Mouse (Mus musculus): ENCODE data around the gene Usp35. TPM values are rescaled to one million over a fixed set of nuclear protein-coding genes. Genes with fewer than 3 reads are reported as not detected.

Gene Usp35
- polyA plus RNA-seq, 1 experiment, result 14.6 TPM

DNA sequence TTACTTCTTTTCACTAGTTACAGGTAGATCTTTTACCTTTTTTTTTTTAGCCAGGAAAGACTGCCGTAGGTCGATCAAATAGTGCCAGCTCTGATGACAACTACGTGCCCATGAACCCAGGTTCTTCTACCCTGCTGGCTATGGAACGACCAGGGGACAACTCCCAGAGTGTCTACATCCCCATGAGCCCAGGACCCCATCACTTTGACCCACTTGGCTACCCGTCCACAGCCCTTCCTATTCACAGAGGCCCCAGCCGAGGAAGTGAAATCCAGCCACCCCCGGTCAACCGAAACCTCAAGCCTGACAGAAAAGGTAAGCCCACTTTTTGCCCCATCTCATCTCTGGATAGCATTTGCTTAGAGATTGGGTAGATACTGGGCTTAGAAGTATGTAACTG, 30.5 kb downstream of the Usp35 start:
- Histone ChIP-seq H3K27ac (ENCODE audit: insufficient read depth, low read depth, low read length) (no peak overlapping the region), H3K27me3 (ENCODE audit: control insufficient read depth, insufficient read depth, low read length) (no peaks in the 10 kb centered on the region), H3K36me3 (ENCODE audit: control insufficient read depth, insufficient read depth, low read length) (peaks cover 35% of the 10 kb centered on the region), H3K4me1 (ENCODE audit: control insufficient read depth, insufficient read depth, insufficient read length, low read length) (peaks cover 10% of the 10 kb centered on the region; the same call in 1 of the 2 replicates), H3K4me3 (ENCODE audit: low read depth, low read length) (no peak overlapping the region)
- no peak for TF ChIP-seq POLR2A (IDR thresholded peaks at IDR 0.05; ENCODE audit: low read depth, low read length)
- TF ChIP-seq CTCF (IDR thresholded peaks at IDR 0.05; ENCODE audit: extremely low read depth, insufficient read length, insufficient replicate concordance, low read depth, low read length), result no peak
- WGBS, result 88% methylated on average over 8 of the region's 8 CpGs

DNA sequence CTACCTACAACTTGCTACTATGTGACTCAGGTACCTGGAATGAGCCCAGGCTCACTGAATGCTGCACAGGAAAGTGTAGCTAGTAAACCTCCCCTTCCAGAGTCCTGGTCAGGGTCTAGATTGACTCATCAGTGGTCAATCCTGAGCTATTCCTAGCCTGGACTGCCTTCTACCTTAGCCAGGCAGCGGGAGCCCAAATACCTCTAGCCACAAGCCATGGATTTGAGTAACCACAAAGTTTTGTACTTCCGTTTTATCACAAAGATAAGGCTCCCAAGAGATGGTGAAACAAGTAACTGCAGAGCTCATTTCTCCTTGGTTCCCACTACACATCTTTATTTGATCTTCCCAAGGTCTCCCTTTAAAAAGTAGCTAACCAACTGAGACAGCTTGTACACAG, 30.9 kb downstream of the Usp35 start:
- no peak overlapping the region for H3K27ac ChIP-seq (ENCODE audit: insufficient read depth, low read depth, low read length)
- peaks cover 8% of the 10 kb centered on the region; the same call in 1 of the 2 replicates for H3K4me1 ChIP-seq (ENCODE audit: control insufficient read depth, insufficient read depth, insufficient read length, low read length)
- no peaks in the 10 kb centered on the region for H3K27me3 ChIP-seq (ENCODE audit: control insufficient read depth, insufficient read depth, low read length)
- TF ChIP-seq POLR2A (IDR thresholded peaks at IDR 0.05; ENCODE audit: low read depth, low read length), result no peak
- TF ChIP-seq CTCF (IDR thresholded peaks at IDR 0.05; ENCODE audit: extremely low read depth, insufficient read length, insufficient replicate concordance, low read depth, low read length), result no peak
- 88% methylated on average over 2 of the region's 2 CpGs for WGBS
- H3K36me3 ChIP-seq (ENCODE audit: control insufficient read depth, insufficient read depth, low read length), result peaks cover 35% of the 10 kb centered on the region
- no peak overlapping the region for H3K4me3 ChIP-seq (ENCODE audit: low read depth, low read length)

DNA sequence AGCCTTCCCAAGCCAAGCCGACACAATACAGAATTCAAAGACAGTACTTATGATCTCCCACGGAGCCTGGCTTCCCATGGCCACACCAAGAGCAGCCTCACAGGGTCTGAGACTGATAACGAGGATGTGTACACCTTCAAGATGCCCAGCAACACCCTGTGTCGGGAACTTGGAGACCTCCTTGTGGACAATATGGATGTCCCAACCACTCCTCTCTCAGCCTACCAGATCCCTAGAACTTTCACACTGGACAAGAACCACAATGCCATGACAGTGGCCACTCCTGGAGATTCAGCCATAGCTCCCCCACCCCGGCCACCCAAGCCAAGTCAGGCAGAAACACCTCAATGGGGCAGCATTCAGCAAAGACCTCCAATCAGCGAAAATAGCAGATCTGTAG, 32.9 kb downstream of the Usp35 start:
- Histone ChIP-seq H3K4me3 (ENCODE audit: low read depth, low read length) (no peak overlapping the region), H3K36me3 (ENCODE audit: control insufficient read depth, insufficient read depth, low read length) (peaks cover 23% of the 10 kb centered on the region), H3K4me1 (ENCODE audit: control insufficient read depth, insufficient read depth, insufficient read length, low read length) (peaks cover 2% of the 10 kb centered on the region; the same call in 1 of the 2 replicates), H3K27me3 (ENCODE audit: control insufficient read depth, insufficient read depth, low read length) (no peaks in the 10 kb centered on the region), H3K27ac (ENCODE audit: insufficient read depth, low read depth, low read length) (no peak overlapping the region)
- TF ChIP-seq POLR2A (IDR thresholded peaks at IDR 0.05; ENCODE audit: low read depth, low read length), result no peak
- TF ChIP-seq CTCF (IDR thresholded peaks at IDR 0.05; ENCODE audit: extremely low read depth, insufficient read length, insufficient replicate concordance, low read depth, low read length), result no peak
- WGBS, result 93% methylated on average over 6 of the region's 6 CpGs

DNA sequence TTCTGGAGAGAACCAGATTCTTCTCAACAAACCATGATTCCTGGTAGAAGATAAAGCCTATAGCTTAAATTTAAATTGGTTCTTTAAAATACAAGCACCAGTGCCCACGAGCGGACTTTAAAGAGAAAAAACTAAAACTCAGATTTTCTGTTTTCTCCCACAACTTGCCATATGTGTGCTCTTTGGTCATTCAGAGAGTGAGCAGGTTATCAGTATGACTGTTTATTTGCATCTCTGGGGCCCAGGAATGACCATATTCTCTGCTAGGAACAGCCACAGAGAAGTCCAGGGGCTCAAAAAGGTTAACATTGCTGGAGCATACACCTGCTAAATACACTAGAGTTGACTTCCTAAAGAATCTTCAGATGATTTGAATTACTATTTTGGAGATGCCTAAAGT, 33.5 kb downstream of the Usp35 start:
- Histone ChIP-seq H3K4me3 (ENCODE audit: low read depth, low read length) (no peak overlapping the region), H3K27ac (ENCODE audit: insufficient read depth, low read depth, low read length) (no peak overlapping the region), H3K4me1 (ENCODE audit: control insufficient read depth, insufficient read depth, insufficient read length, low read length) (peaks cover 2% of the 10 kb centered on the region; the same call in 1 of the 2 replicates), H3K27me3 (ENCODE audit: control insufficient read depth, insufficient read depth, low read length) (no peaks in the 10 kb centered on the region), H3K36me3 (ENCODE audit: control insufficient read depth, insufficient read depth, low read length) (peaks cover 19% of the 10 kb centered on the region)
- TF ChIP-seq CTCF (IDR thresholded peaks at IDR 0.05; ENCODE audit: extremely low read depth, insufficient read length, insufficient replicate concordance, low read depth, low read length) (no peak), POLR2A (IDR thresholded peaks at IDR 0.05; ENCODE audit: low read depth, low read length) (no peak)
- WGBS, result 93% methylated on average over 2 of the region's 2 CpGs

DNA sequence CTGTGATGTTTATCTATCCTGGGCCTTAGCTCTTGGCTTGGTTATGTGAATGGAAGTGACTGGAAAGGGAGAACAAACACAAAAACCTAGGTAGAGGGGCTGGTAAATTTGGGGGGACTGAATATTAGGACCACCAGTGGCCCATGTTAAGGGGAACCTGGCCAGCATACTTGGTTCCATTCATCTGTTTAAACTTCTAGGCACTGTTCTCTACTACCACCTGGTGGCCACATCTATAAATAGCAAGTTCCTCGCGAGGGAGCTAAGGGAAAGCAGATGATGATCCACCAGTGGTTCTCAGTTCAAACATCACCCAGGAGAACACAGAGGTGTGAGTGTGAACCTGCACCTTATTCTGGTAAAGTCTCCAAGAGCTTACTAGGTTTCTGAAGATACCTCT, 34.4 kb downstream of the Usp35 start:
- no peak overlapping the region for H3K4me3 ChIP-seq (ENCODE audit: low read depth, low read length)
- WGBS, result 1% methylated on average over 2 of the region's 2 CpGs

DNA sequence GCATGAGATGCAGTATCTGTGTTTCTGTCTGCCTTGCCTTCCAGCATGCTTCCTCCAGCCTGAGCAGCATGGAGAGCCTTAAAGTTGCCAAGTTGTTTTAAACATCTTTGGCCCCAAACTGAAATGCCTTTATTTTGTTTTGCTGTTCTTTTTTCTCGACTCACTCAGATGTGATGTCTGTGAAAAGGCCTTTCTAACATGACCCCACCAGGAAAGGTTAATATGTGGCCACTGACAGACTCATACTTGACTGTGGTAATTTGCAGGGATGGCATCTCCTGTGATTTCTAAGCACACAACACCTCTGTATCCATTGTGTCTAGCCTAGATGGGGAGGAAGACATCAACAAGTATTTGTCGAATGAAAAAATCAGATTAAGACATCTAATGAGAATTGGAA, 34.8 kb downstream of the Usp35 start:
- TF ChIP-seq CTCF (IDR thresholded peaks at IDR 0.05; ENCODE audit: extremely low read depth, insufficient read length, insufficient replicate concordance, low read depth, low read length) (no peak), POLR2A (IDR thresholded peaks at IDR 0.05; ENCODE audit: low read depth, low read length) (no peak)
- 55% methylated on average over 2 of the region's 2 CpGs for WGBS

More for the DNA sequence above, 34.4 kb downstream of the Usp35 start:
- TF ChIP-seq CTCF (IDR thresholded peaks at IDR 0.05; ENCODE audit: extremely low read depth, insufficient read length, insufficient replicate concordance, low read depth, low read length) (no peak), POLR2A (IDR thresholded peaks at IDR 0.05; ENCODE audit: low read depth, low read length) (no peak)
- Histone ChIP-seq H3K27me3 (ENCODE audit: control insufficient read depth, insufficient read depth, low read length) (no peaks in the 10 kb centered on the region), H3K36me3 (ENCODE audit: control insufficient read depth, insufficient read depth, low read length) (peaks cover 15% of the 10 kb centered on the region), H3K27ac (ENCODE audit: insufficient read depth, low read depth, low read length) (no peak overlapping the region), H3K4me1 (ENCODE audit: control insufficient read depth, insufficient read depth, insufficient read length, low read length) (peaks cover 2% of the 10 kb centered on the region; the same call in 1 of the 2 replicates)

DNA sequence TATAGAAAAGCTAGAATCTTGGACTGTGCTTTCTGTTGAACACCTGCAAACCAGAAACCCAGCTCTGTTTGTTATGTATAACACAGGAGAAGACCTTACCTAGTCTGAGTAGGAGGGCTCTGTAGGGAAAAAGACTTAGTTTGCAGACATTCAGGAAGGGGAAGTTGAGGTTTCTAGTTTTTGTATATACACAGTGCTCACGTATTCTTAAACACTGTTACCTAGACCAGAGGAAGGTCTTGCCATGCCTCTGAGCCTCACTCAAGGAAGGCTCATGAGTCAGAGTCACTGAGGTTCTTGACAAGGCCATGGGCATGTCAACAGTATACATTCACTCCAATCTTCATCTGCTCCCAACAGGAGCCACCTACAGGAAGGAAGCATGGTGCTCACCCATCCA, 60.8 kb downstream of the Usp35 start:
- H3K36me3 ChIP-seq (ENCODE audit: control insufficient read depth, insufficient read depth, low read length), result peaks cover 3% of the 10 kb centered on the region; the same call in 1 of the 2 replicates
- H3K4me3 ChIP-seq (ENCODE audit: low read depth, low read length), result no peak overlapping the region
- H3K27me3 ChIP-seq (ENCODE audit: control insufficient read depth, insufficient read depth, low read length), result no peaks in the 10 kb centered on the region
- 91% methylated on average over 1 of the region's 1 CpGs for WGBS
- no peak overlapping the region for H3K27ac ChIP-seq (ENCODE audit: insufficient read depth, low read depth, low read length)
- H3K4me1 ChIP-seq (ENCODE audit: control insufficient read depth, insufficient read depth, insufficient read length, low read length), result no peaks in the 10 kb centered on the region
- TF ChIP-seq CTCF (IDR thresholded peaks at IDR 0.05; ENCODE audit: extremely low read depth, insufficient read length, insufficient replicate concordance, low read depth, low read length), result no peak
- no peak for TF ChIP-seq POLR2A (IDR thresholded peaks at IDR 0.05; ENCODE audit: low read depth, low read length)

More for the DNA sequence above, 34.8 kb downstream of the Usp35 start:
- no peak overlapping the region for H3K27ac ChIP-seq (ENCODE audit: insufficient read depth, low read depth, low read length)
- H3K4me1 ChIP-seq (ENCODE audit: control insufficient read depth, insufficient read depth, insufficient read length, low read length), result peaks cover 2% of the 10 kb centered on the region; the same call in 1 of the 2 replicates
- H3K36me3 ChIP-seq (ENCODE audit: control insufficient read depth, insufficient read depth, low read length), result peaks cover 10% of the 10 kb centered on the region
- H3K4me3 ChIP-seq (ENCODE audit: low read depth, low read length), result no peak overlapping the region
- H3K27me3 ChIP-seq (ENCODE audit: control insufficient read depth, insufficient read depth, low read length), result no peaks in the 10 kb centered on the region

All from small intestine, adult 2 months (tissue).